ENCODE assay signal across 10 mouse cellular contexts in genomic region chr5:119981111-119981807, GRCm38 (mm10).
DNase-seq lines count a peak whose midpoint lies in the region; ATAC-seq lines count a peak whose summit lies in the region.
"Had no signal": no experiment of that assay in that cellular context is flagged by ENCODE, and none has a peak within 500 bp of the region (broad histone marks: within the 10 kb centered on the region; RNA-seq: fewer than 3 reads in every experiment).

No protein-coding gene starts in this region.

- H3K9me3 ChIP-seq in forebrain, embryonic 16.5 days (ENCODE audit: control insufficient read depth, low read length): no peaks in the 10 kb centered on the region

- 48% methylated on average over 18 of the region's 18 CpGs for WGBS in forebrain, embryonic 16.5 days

- intact Hi-C loops in left cerebral cortex, postnatal 36 days (cut with DNase I): no loop called here
- intact Hi-C loops in heart, postnatal 14 days (cut with DNase I): no loop called here

- H3K4me1 ChIP-seq in forebrain, embryonic 16.5 days (replicated peaks; ENCODE audit: control insufficient read depth, insufficient read depth, low read length): peaks cover 9% of the 10 kb centered on the region

- DNase-seq in layer of hippocampus, adult 11-12 months (ENCODE audit: low spot score): peak; percentile 12
- no peak for DNase-seq in layer of hippocampus, adult 9-10 months (ENCODE audit: low spot score)
- peak; percentile 8 for DNase-seq in brain, embryonic 18.5 days (ENCODE audit: low read depth, low spot score)
- peak; percentile 20 to 21 for DNase-seq in left cerebral cortex, postnatal 36 days (ENCODE audit: low spot score in 2 of 2)
- no peak for DNase-seq in Muller cell, postnatal 12 days (ENCODE audit: inconsistent ontology term)
- DNase-seq in testis, postnatal 10 days (ENCODE audit: low spot score): no peak
- DNase-seq in heart, postnatal 14 days: no peak
- DNase-seq: thymus, postnatal 25 days had no signal

- no peak overlapping the region for H3K4me3 ChIP-seq in forebrain, embryonic 16.5 days (replicated peaks; ENCODE audit: low read length)

- peak overlapping the region; percentile 34 for H3K27ac ChIP-seq in forebrain, embryonic 16.5 days (ENCODE audit: low read length)

- no peak overlapping the region for H3K9ac ChIP-seq in forebrain, embryonic 16.5 days (replicated peaks; ENCODE audit: low read depth, low read length)

- ATAC-seq in forebrain, embryonic 16.5 days: peak; percentile 70
- ATAC-seq: activated CD4-positive, CD25-positive, alpha-beta regulatory T cell, adult 4 months had no signal

- H3K4me2 ChIP-seq in forebrain, embryonic 16.5 days (ENCODE audit: low read length): no peak overlapping the region

- no peaks in the 10 kb centered on the region for H3K27me3 ChIP-seq in forebrain, embryonic 16.5 days (replicated peaks; ENCODE audit: control insufficient read depth, insufficient read depth, low read length)

- no peaks in the 10 kb centered on the region for H3K36me3 ChIP-seq in forebrain, embryonic 16.5 days (ENCODE audit: control insufficient read depth, insufficient read depth)

Comparison
In these comparisons a context has a peak if more than half of its experiments do, and no peak if none do; other contexts are left out.
1. DNase-seq: peak in layer of hippocampus, adult 11-12 months (single experiment), brain, embryonic 18.5 days (single experiment) and left cerebral cortex, postnatal 36 days (2 of 2); none in layer of hippocampus, adult 9-10 months (single experiment), Muller cell, postnatal 12 days (single experiment), testis, postnatal 10 days (single experiment) and heart, postnatal 14 days (0 of 2).